Mouse (Mus musculus) E14TG2a.4 (cell line): ENCODE results near the gene Ulk1.

ENCODE experiments used
- CTCF ChIP-seq: conservative IDR thresholded peaks from 2 replicates; pipeline ENCODE4 v1.5.1; 2014; ENCODE audit warnings: low read length
- POU5F1 ChIP-seq: IDR thresholded peaks from 2 replicates; pipeline ENCODE4 v1.6.1; 2014; ENCODE audit warnings: low read length, borderline replicate concordance

DNA sequence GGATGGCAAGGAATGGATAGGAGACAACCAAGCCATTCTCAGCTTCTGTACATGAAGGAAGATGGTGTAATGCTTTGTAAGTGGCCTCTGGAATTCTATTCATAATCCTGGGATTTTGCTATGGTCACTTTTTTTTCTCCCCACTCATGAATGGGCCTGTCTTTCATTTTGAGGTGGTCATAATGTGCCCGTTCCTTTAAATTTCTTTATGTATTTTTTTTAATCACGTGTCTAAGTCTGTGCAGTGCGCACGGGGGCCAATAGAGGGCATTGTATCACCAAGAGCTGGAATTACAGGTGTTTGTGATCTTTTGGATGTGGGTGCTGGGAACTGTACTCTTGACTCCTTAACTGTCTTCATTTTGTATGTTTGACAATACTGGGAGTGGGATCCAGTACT is 30.6 kb upstream of the Ulk1 start:
- TF ChIP-seq CTCF = peak; percentile 82
- no peak for TF ChIP-seq POU5F1
